Mouse (Mus musculus) thymus, postnatal 36 days (tissue): ENCODE measurements around the gene Sh3d19.

Source experiments
- DNase-seq, 2 experiments: peaks; one replicate each; pipeline ENCODE4 v3.0.0; 2022; ENCODE audit warnings: mixed read lengths in 2 of 2

Sh3d19 gene

DNA sequence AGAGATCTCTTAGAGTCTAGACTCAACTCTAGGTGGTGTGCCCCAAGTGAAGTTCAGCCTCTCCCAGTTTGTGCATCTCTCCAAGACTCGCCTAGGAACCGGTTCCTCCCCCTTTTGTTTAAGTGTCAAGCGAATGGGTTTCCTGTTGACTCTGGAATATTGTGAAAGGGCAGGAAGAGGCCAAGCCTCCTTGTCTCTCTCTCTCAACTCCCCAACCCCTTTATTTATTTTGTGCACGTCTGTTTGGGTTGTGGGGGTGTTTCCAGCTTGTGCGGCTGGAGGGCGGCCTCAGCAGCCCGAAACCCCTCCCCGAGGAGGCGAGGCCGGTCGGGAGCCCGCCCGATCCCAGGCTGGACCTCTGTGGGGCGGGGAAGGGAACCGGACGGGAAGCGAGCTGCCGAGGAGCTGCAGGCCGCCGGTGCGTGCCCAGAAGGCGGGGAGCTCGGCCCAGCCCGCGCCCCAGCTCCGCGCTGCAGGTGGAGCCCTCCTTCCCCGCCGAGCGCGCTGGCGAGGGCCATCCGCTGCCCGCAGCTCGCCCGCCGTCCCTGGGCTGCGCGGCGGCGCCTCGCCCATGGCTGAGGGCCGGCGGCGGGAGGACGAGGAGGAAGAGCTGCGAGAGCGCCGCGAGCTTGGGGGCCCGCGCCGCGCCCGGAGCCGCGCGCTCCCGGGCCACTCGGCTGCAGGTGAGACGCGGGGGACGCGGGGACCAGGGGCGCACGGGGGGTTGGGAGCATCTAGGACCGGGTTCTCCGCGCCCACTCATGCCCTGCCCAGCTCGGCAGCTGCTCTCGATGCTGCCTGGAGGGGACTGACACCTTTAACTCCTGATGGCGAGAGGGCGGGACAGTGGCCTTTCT, at the start of gene Sh3d19:
Gene Sh3d19, plus strand, starts transcription at position 368 of the 857 bp plus-strand sequence.
- peak in 1 of 2 experiments; percentile 8 for DNase-seq

DNA sequence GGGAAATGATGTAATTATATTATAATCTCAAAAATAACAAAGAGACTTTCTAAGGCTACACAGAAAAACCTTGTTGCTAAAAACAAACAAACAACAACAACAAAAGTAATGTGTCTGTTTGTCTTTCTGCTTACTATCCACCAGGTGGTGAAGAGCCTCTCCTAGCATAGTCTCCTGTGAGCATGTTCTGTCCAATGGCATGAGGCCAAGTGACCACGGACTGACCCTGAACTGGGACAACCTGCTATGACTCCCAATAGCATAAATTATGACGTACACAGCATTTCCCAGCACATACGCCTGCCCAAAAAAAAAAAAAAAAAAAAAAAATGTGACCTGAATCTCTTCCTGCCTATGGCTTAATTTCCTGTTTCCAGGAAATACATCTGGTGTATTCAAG, 48.6 kb upstream of the Sh3d19 start:
- DNase-seq: no peak

DNA sequence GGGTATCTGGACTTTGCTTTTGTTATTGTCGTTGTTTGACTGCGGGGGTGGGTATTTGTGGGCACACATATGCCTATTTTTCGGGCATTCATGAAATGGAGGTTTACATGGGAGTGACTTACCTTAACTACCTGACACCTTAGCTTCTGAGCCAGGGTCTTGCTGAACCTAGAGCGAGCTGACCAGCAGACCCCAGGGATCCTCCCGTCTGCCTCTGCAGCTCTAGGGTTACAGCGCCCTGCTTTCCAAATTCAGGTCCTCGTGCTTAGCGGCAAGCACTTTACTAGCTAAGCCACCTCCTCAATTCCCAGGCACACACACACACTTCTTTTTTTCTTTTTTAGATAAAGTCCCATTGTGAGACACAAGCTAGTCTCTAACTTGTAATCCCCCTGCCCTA, 47.6 kb upstream of the Sh3d19 start:
- DNase-seq: no peak

DNA sequence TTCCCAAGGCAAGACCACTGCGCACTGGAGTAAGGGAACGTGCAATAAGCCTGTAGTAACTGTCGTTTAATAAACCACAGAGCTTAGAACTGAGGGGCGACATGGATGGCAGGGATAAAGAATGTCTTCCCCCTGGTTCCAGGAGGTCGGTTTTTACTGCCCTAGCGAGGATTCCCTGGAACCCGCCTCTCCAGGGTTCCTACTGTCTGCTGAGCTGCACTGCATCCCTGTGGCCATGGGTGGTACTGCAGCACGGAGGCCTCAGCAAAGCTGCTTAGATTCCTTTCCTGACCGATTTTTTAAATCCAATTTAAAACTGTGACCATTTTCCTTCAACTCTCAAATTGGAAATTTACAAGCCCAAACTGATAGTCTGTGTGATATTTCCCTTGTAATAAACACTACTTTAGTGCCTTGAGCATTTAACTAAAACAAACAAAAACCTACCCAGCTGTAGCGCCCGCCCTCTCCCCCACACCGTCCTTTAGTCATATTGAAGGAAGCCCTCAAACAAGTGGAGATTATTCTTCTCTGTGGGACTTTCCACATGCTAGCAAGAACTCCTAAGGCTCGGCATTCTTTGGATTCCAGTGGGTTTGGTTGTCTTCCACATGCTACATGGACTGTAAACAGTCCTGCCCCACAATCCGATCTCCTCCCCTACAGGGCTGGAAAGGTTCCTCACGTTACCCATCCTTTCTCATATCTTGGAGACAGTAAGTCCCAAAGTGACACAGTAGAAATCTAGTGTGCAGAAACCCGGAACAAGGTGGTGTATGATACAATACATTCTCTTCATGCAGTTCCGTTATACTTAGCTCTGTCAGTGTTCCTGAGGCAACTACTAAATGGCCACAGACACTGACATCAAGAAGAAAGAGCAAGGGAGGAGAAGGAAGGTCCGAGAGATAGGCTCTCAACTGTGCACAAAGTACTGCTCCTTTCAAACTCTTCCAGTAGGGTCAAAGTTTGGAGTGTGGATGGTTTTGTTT, 46.7 kb upstream of the Sh3d19 start:
- peak; percentile 32 to 47 for DNase-seq

DNA sequence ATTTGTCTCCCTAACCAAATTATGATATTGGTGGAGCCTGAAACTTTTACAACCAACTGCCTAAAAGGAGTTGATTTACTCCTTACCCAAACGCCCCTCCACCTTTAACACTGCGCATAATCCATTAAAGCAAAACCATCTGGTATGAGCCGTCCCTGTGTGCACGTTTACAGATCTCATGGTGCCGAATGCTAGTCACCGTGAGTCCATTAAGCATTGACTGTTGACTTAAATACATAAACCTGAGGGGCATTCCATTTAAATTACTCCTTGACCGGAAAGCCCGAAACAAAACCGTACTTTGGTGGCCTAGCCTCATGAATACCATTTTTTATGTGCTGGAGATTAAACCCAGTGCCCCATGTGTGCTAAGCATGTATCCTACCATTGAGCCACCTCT, 43.6 kb upstream of the Sh3d19 start:
- no peak for DNase-seq

DNA sequence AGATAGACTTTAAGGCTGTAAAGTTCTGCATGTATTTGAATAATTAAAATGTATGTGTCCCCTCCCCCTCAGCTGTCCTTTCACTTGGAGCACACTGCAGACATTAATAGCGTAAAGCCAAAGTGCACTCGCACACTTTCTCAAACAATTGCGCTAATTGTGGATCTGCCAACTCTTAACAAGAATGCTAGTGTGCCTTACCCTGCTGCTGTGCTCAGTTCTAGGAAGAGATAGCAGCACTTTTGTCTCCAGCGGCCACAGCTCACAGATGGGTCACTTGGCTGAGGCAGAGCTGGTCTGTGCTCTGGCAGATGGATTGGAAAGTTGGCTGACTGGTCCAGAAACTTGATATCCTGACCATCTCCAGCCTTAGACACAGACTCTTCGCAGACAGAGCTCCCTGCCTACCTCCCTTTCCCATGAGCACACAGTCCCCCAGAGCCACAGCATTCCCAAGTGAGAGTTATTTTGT, 42.7 kb upstream of the Sh3d19 start:
- DNase-seq: no peak

DNA sequence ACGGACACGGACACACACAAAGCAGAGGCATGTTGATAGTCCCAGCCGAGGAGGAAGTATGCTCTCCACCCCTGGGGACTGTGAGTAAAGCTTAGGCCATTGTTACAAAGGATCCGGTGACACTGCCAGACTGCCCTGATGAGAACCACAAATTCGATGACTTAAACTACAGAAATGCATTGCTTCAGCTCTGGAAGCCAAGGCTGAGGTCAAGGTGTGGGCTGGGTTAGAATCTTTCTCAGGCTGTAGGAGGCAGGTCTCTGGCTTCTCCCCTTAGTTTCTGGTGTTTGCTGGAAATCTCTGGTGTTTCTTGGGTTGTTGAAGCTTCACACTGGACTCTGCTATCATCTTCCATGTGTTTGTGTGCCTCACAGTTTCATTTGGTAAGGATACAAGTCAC, 41.2 kb upstream of the Sh3d19 start:
- DNase-seq: no peak

DNA sequence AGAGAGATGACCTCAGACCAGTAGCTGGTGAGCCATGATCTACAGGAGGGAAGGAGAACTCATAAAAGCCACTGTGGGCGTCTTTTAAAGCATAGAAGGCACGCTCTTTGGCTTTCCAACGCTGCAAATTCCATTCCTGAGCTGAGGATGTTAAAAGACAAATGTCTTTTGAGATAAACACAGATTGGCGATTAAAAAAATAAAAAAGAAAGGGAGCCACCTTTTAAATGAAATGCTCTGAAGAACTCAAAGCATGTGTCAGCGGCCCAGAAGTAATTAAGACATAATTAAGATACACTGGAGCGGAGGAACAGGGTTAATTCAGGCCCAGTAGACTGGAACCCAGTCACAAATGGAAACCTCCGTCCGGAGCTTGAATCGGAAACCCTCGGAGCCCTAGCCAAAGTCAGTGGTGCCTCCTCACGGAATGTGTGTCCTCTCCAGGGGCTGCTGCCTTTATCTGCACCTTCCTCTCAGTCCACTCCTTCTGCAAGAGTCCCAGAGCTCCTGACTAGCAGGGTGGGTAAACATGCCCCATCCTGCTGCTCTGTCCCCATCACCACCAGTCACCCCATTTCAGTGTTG, 40.1 kb upstream of the Sh3d19 start:
- DNase-seq: no peak

DNA sequence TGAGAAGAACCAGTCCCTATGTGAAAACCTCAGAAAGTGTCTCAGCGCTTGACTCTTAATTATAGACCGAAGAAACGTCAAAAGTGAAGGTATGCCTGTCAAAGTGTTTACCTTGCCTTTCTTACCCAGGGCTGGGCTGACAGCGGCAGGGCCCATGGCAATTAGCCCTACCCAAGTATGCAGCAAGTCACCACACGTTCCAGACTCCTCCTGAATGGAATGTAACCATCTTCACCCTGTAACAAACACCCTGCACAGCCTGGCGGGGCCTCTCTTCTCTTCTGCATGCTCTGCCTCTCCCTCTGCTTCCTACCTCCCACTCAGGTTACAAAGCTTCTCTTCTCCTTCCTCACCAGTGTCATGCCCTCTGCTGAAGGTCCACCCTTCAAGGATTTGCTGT, 39.0 kb upstream of the Sh3d19 start:
- DNase-seq: no peak

DNA sequence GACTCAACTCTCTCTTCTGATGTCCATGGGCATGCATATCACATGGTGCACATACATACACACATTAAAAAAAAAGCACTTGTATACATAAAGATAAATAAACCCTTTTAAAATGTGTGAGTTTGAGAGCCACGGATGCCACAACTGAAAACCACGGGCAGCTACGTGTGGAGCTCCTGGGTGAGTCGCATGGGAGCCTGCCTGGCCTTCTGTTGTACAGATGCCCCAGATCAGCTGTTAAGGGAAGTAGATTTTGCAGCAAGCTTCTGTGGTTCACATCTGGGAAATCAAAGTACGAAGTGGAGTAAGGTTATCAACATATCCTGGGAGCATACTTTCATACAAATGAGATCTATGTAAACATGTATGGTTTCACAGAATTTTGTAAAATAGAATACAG, 37.3 kb upstream of the Sh3d19 start:
- DNase-seq: no peak

DNA sequence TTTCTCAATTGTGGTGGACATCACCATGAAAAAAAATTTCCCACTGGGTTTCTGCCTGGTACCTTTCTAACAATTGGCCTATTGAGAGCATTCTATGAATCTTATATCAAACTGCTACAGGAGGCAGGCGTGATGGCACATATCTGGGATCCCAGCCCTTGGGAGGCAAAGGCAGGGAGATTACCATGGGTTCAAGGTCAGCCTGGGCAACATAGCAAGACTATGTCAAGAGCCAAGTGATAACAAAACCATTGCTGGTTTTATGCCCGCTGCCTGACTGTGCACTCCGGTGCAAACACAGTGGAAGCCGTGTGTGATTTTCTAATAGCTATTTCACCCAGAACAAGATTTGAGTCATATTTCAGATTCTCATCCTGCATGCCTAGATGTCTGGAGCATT, 20.0 kb upstream of the Sh3d19 start:
- no peak for DNase-seq

DNA sequence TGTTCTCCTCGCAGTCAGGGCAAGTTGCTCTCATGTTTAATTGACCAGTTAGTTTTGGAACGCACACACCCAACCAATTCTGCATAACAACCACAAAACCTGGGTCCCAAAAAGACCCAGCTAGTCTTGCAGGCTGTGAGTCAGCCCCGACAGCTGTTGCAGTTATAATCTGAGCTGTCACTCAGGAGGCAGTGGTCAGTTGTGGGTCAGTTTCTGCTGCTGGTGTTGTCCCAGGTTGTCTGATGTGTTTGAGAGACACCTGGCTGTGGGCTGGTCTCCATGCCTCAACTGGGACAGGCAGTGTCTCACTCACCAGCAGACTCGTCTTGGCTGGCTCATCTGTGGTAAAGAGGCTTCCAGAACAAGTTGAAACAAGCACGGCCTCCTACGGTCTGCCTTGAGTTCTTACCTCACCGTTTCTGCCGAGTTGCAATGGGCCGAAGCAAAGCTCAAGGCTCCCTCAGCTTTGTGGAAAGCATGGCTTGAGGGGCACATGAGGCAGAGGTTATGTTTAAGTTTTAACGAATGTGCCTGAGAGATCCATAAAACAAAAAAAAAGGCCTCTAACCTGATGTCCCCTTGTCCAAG, 18.1 kb upstream of the Sh3d19 start:
- no peak for DNase-seq

DNA sequence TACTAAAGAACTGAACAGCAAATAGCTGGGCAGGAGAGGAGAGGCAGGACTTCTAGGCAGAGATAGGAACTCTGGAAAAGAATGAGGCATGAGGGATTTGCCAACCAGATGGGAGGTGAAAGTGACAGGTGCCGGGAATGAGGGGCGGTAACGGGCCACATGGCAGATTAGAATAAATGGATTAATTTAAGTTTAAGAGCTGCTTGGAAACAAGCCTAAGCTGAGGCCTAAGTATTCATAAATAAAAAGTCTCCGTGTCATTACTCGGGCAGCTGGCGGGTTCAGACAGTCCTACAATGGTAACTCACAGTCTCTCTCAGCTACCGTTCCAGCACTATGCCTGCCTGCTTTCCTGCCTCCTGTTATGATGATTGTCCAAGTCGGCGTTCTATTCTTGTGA, 15.6 kb upstream of the Sh3d19 start:
- no peak for DNase-seq

DNA sequence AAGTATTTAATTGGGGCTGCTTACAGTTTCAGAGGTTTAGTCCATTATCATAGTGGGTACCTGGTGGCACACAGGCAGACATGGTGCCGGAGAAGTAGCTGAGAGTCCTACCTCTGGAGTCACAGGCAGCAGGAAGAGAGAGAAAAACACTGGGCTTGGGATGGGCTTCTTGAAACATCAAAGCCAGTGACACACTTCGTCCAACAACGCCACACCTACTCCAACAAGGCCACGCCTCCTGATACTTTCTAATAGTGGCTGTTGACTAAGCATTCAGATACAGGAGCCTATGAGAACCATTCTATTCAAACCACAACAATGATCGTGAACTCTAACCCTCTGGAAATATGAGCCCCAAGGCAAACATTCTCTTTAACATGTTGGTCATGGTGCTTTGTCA, 15.2 kb upstream of the Sh3d19 start:
- no peak for DNase-seq

DNA sequence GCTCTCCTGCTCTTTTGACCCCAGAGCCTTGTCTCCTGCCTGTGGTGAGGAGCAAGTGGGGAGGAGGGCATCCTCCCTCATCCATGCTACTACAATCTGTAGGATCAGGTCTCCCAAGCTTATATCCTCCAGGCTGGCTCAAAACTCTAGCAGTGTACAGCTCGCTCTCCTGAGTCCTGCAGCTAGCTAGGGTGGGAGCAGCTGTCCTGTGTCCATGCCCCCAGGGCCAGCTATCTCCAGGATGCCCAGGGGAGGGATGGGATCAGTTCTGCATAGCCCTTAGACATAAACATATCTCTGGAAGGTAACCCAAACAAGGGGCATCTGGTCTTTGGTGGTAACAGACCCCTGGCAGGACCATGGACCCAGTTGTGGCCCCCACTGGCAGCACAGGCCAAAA, 11.2 kb upstream of the Sh3d19 start:
- DNase-seq: no peak

DNA sequence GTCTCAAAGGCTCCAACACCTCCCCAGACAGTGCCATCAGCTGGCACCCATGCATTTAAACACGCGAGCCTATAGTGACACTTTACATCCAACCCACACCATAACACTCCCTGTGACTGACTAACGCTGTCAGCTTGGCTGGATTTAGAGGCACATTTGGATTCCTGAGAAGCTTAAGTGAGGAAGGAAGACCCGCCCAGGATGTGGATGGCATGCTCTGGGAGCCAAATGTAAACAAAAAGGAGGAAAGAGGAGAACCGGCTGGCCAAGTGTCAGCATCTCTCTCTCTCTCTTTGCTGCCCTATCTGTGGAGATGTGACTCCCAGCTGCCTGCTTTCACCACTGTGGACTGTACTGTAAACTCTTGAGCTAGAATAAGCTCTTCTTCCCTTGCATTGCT, 9.8 kb upstream of the Sh3d19 start:
- DNase-seq: no peak

DNA sequence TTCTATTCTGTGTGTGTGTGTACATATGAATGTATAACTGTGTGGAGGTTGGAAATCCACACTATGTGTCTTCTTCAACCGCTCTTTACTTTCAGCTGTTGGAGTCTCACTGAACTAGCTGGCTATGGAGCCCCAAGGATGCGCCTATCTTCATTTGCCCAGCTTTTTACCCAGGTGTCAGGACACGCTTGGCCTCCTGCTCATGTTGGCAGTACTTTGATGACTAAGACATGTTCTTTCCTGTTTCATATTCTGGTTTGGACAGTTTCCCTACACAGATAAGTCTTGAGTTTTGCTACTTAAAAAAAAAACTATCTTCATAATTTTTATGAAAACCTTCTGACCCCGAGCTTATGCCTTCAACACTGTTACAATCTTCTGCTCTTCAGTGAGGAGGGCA, 5.4 kb upstream of the Sh3d19 start:
- DNase-seq: no peak

DNA sequence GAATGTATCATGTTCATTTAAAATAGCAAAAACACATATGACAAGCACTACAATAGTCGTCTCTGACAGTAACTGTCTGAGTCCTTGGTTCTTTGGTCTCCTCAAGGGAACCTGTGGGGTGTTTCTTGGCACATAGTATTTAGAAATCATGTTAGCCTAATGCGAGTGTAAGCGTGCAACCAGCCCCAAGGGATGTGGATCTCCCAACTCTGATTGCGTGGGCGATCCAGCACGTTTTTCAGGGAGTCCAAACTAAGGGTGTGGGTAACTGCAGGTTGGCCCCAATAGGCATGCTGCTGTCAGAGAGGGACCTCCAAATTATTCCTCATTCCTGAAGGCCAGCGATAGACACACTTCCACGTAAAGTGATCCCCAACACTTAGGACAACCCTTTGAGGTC, 1.9 kb upstream of the Sh3d19 start:
- no peak for DNase-seq

DNA sequence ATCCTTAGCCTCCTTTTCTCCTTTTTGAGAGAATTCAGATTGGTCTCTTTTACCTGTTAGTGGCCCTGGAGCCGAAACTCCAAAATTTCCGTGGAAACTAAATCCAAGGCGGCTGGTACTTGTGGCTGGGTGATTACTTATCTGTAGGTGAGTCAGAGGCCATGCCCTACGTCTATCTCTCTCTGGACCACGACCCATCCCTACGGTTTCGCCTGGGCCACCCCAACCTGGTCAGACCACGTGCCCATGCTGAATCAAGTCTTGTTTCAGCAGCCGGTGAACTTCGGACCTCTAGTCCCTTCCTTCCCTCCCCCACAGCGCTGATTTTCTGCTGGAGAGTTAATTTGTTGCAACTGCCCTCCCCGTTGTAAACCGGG, 678 bp downstream of the Sh3d19 start:
- DNase-seq: no peak

DNA sequence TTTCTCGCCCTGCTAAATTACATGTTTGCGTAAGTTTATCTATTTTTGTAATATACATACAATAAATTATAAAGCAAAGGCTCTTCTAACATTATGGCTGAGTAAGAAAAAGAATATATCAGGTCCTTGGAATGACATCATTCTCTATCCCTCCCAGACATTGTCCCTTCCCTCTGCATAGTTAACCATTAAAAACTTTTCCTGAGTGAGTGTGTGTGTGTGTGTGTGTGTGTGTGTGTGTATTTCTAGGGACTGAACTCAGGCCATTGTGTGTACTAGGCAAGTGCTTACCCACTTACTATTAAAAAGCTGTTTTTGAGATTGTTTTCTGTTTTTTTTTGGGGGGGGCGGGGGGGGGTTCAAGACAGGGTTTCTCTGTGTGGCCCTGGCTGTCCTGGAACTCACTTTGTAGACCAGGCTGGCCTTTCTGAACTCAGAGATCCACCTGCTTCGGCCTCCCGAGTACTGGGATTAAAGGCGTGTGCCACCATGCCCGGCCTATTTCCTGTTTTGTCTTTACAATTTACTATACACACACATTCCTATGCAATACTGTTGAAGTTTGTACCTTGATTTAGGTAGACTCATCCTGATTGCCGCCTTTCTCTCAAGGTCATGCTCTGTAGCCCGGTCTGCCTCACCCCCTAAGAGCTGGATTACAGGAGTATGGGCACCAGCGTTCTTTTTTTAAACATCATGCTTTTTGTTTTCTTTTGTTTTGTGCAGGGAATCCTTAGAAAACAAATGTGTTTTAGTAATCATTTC, 2.6 kb downstream of the Sh3d19 start:
- DNase-seq: no peak

DNA sequence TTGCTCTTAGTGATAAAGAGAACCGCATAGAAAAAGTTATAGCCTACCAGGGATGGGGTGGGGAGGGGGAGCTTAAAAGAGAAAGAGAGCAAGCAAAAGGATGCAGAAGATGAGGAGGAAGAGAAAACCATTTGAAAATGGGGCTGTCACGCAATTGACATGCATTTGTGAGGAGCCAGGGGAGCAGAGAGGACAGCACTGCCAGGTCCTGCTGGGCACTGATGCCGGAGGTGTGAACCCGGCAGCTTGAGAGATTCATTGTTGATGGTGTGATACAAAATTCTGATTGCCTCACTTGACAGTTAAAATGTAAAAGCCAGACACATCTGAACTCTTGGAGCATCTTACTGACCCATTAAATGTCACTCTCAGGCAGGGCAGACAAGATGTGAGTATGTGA, 3.5 kb downstream of the Sh3d19 start:
- no peak for DNase-seq

DNA sequence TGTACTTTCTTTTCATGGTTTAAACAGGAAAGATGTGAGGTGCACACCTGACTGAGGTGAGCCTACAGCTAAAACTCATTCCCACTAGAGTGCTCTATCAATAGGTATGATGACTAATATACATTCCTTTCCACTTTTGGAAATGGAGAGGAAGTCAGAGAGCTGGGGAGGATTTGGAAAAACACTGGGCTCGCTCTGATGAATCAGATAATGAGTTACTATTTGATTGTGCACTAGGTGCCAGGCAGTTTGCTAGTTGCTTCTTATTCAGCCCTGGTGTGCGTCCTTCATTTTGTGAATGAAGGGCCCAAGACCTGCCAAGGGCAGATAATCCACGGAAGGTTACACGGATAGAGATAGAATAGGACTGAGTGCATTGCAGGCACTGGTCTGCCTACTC, 9.1 kb downstream of the Sh3d19 start:
- no peak for DNase-seq
